Mouse (Mus musculus) CH12.LX (cell line): Measurements from ENCODE around the gene Gm10799.

Source experiments
- MAX ChIP-seq: IDR thresholded peaks from 2 replicates; pipeline ENCODE4 v1.6.1; 2011; ENCODE audit warnings: low read length, improper control_type of control experiment
- MAZ ChIP-seq: IDR thresholded peaks from 2 replicates; pipeline ENCODE4 v1.6.1; 2012; ENCODE audit warnings: low read depth, mild to moderate bottlenecking, inconsistent platforms, low read length, improper control_type of control experiment, moderate library complexity
- SIN3A ChIP-seq: IDR thresholded peaks from 2 replicates; pipeline ENCODE4 v1.6.1; 2012; ENCODE audit warnings: low read length, improper control_type of control experiment, inconsistent platforms
- UBTF ChIP-seq: IDR thresholded peaks from 2 replicates; pipeline ENCODE4 v1.6.1; 2012; ENCODE audit warnings: low read depth, mild to moderate bottlenecking, inconsistent platforms, low read length, improper control_type of control experiment, moderate library complexity

DNA sequence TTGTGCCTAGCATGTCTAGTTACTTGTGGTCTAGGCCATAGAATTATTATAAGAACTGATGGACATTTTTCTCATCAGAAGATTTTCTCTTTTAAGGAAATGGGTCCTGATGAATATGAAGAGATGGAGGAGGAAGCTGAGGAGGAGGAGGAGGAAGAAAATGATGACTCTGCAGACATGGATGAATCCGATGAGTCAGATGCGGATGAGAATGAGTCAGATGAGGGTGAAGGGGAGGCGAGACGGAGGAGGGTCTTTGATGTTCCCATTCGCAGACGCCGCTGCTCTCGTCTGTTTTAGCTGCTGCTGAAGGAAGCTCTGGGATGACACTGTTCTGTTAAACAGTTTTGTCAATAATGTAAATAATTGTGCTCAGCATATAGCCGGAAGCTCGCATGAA is 8.6 kb downstream of the Gm10799 start:
- TF ChIP-seq MAX (no peak), MAZ (no peak), SIN3A (no peak), UBTF (no peak)
